Mouse (Mus musculus) olfactory bulb, adult 2 months (tissue): ENCODE measurements at regions not wholly inside any gene's neighbourhood (a gene's known extent, or its start where the extent isn't known, plus 50 kb on each side); places are given as distances from the start of the nearest gene placed in this dataset.

ENCODE experiments used
- CTCF ChIP-seq: fragments of 200-500 bp; IDR thresholded peaks from 2 replicates; pipeline ENCODE4 v1.5.1; 2012; ENCODE audit warnings: low read depth, mild to moderate bottlenecking, low read length, moderate library complexity; ENCODE audit not compliant: insufficient read depth
- POLR2A ChIP-seq: fragments of 200-500 bp; IDR thresholded peaks from 2 replicates; pipeline ENCODE4 v1.6.1; 2012; ENCODE audit warnings: mild to moderate bottlenecking, low read depth, low read length, moderate library complexity; ENCODE audit not compliant: insufficient read depth

DNA sequence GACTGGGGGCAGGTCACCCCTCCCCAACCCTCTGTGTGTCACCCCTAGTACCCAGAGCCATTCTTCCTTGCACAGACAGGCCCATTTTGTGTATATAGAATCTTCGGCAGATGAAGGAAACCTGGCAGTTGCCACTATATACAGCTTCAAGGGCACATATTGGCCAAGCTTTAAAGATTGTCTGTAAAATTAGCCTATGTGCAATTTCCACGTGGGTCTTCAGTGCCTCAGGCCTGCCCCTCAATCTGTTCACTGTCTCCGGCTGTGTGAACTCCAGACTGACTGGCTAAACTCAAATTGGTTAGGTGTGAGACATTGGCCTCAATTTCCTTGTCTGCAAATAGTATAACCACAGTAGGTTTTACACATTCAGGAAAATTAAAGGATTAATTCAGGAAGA lies 130.9 kb upstream of the Kdm8 start:
- TF ChIP-seq POLR2A (no peak), CTCF (no peak)
